8 mouse cellular contexts compared by ENCODE assay signal in genomic region chr2:52073141-52073904, GRCm38 (mm10). TPM values are rescaled to one million over a fixed set of nuclear protein-coding genes. Genes with fewer than 3 reads are reported as not detected.
DNase-seq lines count a peak whose midpoint lies in the region; ATAC-seq and TF ChIP-seq lines count a peak whose summit lies in the region.

No protein-coding gene starts in this region.

- ATAC-seq in kidney, embryonic 16.5 days (ENCODE audit: low FRiP score, low TSS enrichment): no peak
- ATAC-seq in Patski: peak; percentile 59
- ATAC-seq in hematopoietic stem cell, adult 5-6 weeks (replicated peaks in 1 of 2; ENCODE audit: insufficient read depth in 1 of 2, low FRiP score in 2 of 2, low TSS enrichment in 1 of 2, low read depth in 1 of 2, poor library complexity in 2 of 2, severe bottlenecking in 2 of 2): peak; percentile 33 to 51; a peak in 2 of 4 replicates
- peak; percentile 62 for ATAC-seq in liver, embryonic 15.5 days (ENCODE audit: insufficient read depth)

- under 1% methylated on average over 52 of the region's 56 CpGs for WGBS in kidney, embryonic 16.5 days
- under 1% methylated on average over 56 of the region's 56 CpGs for WGBS in forebrain, embryonic 10.5 days
- under 1% methylated on average over 56 of the region's 56 CpGs for WGBS in liver, embryonic 15.5 days (ENCODE audit: insufficient replicate concordance)

- peak overlapping the region; percentile 99 for H3K4me3 ChIP-seq in kidney, embryonic 16.5 days (ENCODE audit: low read length)
- peak overlapping the region; percentile 98 for H3K4me3 ChIP-seq in forebrain, embryonic 10.5 days
- peak overlapping the region; percentile 99 for H3K4me3 ChIP-seq in liver, embryonic 15.5 days (replicated peaks)

- no peaks in the 10 kb centered on the region for H3K27me3 ChIP-seq in kidney, embryonic 16.5 days (ENCODE audit: insufficient read depth, low read length)
- H3K27me3 ChIP-seq in Patski: peaks cover 2% of the 10 kb centered on the region
- no peaks in the 10 kb centered on the region for H3K27me3 ChIP-seq in forebrain, embryonic 10.5 days (ENCODE audit: poor library complexity, severe bottlenecking)
- peaks cover 6% of the 10 kb centered on the region; the same call in 1 of the 2 replicates for H3K27me3 ChIP-seq in liver, embryonic 15.5 days

- CTCF ChIA-PET in Patski (lab: Charles Lee): no interaction called here

- no peak for DNase-seq in kidney, adult 18-20 months
- no peak for DNase-seq in Patski (ENCODE audit: low read depth, low spot score)
- DNase-seq in forebrain, embryonic 10.5 days (ENCODE audit: extremely low spot score, low spot score): no peak
- DNase-seq in natural killer cell, adult 2 months (ENCODE audit: low spot score in 2 of 2): peak; percentile 14 to 26
- DNase-seq in cerebellum, postnatal 4 days (ENCODE audit: low spot score in 2 of 2): no peak

- peaks cover 14% of the 10 kb centered on the region for H3K4me1 ChIP-seq in kidney, embryonic 16.5 days (ENCODE audit: insufficient read depth, low read length)
- H3K4me1 ChIP-seq in forebrain, embryonic 10.5 days: peaks cover 26% of the 10 kb centered on the region
- H3K4me1 ChIP-seq in liver, embryonic 15.5 days (replicated peaks): peaks cover 29% of the 10 kb centered on the region

- POLR2A ChIA-PET in Patski (lab: Charles Lee): no interaction called here

- no peaks in the 10 kb centered on the region for H3K9me3 ChIP-seq in kidney, embryonic 16.5 days (ENCODE audit: low read length)
- H3K9me3 ChIP-seq in forebrain, embryonic 10.5 days: no peaks in the 10 kb centered on the region
- no peaks in the 10 kb centered on the region for H3K9me3 ChIP-seq in liver, embryonic 15.5 days (replicated peaks)

- no peak for TF ChIP-seq CTCF in Patski (IDR thresholded peaks at IDR 0.05)

- H3K4me2 ChIP-seq in kidney, embryonic 16.5 days (replicated peaks; ENCODE audit: low read depth, low read length): peak overlapping the region; percentile 63
- H3K4me2 ChIP-seq in liver, embryonic 15.5 days: peak overlapping the region; percentile 82

- H3K9ac ChIP-seq in kidney, embryonic 16.5 days (replicated peaks; ENCODE audit: low read length): peak overlapping the region; percentile 97
- H3K9ac ChIP-seq in liver, embryonic 15.5 days: peak overlapping the region; percentile 96

- H3K36me3 ChIP-seq in kidney, embryonic 16.5 days (ENCODE audit: insufficient read depth, low read length): peaks cover 24% of the 10 kb centered on the region
- H3K36me3 ChIP-seq in forebrain, embryonic 10.5 days (replicated peaks): peaks cover 43% of the 10 kb centered on the region
- peaks cover 35% of the 10 kb centered on the region for H3K36me3 ChIP-seq in liver, embryonic 15.5 days (replicated peaks)

- in situ Hi-C loops in Patski (cut with MboI; ENCODE audit: low pct_unique_long_range_greater_than_20kb): loop anchor here (10.0 kb wide), 2 partner anchors 99 to 139 kb away; partner anchors contain the start of genes Nmi and Rbm43

- peak overlapping the region; percentile 92 for H3K27ac ChIP-seq in kidney, embryonic 16.5 days (ENCODE audit: low read length)
- peak overlapping the region; percentile 98 for H3K27ac ChIP-seq in forebrain, embryonic 10.5 days
- peak overlapping the region; percentile 85 for H3K27ac ChIP-seq in liver, embryonic 15.5 days (replicated peaks)

RNA-seq across cellular contexts. Expression of gene Rif1, which starts 0.7 kb away (rescaled TPM):
- 23.1 and 23.2 TPM in 2 replicates for polyA plus RNA-seq in kidney, embryonic 16.5 days (2015; fragmentation: Nextera tagmentation; extraction: Ambion mirVana)
- 22.8 TPM for polyA plus RNA-seq in Patski (2021)
- 37.4 and 38.4 TPM in 2 replicates for polyA plus RNA-seq in forebrain, embryonic 10.5 days (2016; fragmentation: Nextera tagmentation; extraction: Ambion mirVana)
- 132 and 133 TPM in 2 replicates for total RNA-seq in hematopoietic stem cell, adult 5-6 weeks (2017)
- 14.2 and 15.4 TPM in 2 replicates for polyA plus RNA-seq in liver, embryonic 15.5 days (2015; fragmentation: Nextera tagmentation; extraction: Ambion mirVana)

RNA-seq across cellular contexts. Expression of gene Tnfaip6, which starts 35.5 kb away (rescaled TPM):
- polyA plus RNA-seq in kidney, embryonic 16.5 days (2015; fragmentation: Nextera tagmentation; extraction: Ambion mirVana): 6.8 and 7.8 TPM in 2 replicates
- not detected for polyA plus RNA-seq in Patski (2021)
- polyA plus RNA-seq in forebrain, embryonic 10.5 days (2016; fragmentation: Nextera tagmentation; extraction: Ambion mirVana): 31.5 and 33.2 TPM in 2 replicates
- 1.2 TPM in 1 of 2 replicates, not detected in the other for total RNA-seq in hematopoietic stem cell, adult 5-6 weeks (2017)
- polyA plus RNA-seq in liver, embryonic 15.5 days (2015; fragmentation: Nextera tagmentation; extraction: Ambion mirVana): 0.08 and 0.17 TPM in 2 replicates

Comparison
In these comparisons a context has a peak if more than half of its experiments do, and no peak if none do; other contexts are left out.
1. DNase-seq: peak in natural killer cell, adult 2 months (2 of 2); none in kidney, adult 18-20 months (single experiment), Patski (single experiment), forebrain, embryonic 10.5 days (single experiment) and cerebellum, postnatal 4 days (0 of 2).
2. Peak in every context shown above with its lines, with median percentiles within 50 percentile points of each other: H3K27ac ChIP-seq and H3K4me3 ChIP-seq.